Mouse (Mus musculus) hindbrain, embryonic 15.5 days (tissue): ENCODE measurements around the gene Hoxd1. TPM values are rescaled to one million over a fixed set of nuclear protein-coding genes. Genes with fewer than 3 reads are reported as not detected.

Experiments used
- ATAC-seq: fragments of 200-750 bp; cut with Nextera tagmentation; 2 replicates; pipeline ENCODE4 v1.8.0; 2017; ENCODE audit warnings: low read depth, moderate number of reproducible peaks, moderate TSS enrichment; ENCODE audit not compliant: low FRiP score
- H3K27ac ChIP-seq: fragments of 300-500 bp; sonication (generic); replicated peaks from 2 replicates; pipeline ENCODE4 v1.5.1; 2015; ENCODE audit warnings: mild to moderate bottlenecking, inconsistent platforms
- H3K27me3 ChIP-seq: fragments of 300-500 bp; sonication (generic); 2 replicates; pipeline ENCODE4 v1.6.1; 2015; ENCODE audit warnings: control low read depth, inconsistent platforms
- H3K36me3 ChIP-seq: fragments of 300-500 bp; sonication (generic); 2 replicates; pipeline ENCODE4 v1.6.1; 2015; ENCODE audit warnings: control low read depth, inconsistent platforms
- H3K4me1 ChIP-seq: fragments of 300-500 bp; sonication (generic); replicated peaks from 2 replicates; pipeline ENCODE4 v1.6.1; 2015; ENCODE audit warnings: control low read depth, inconsistent platforms
- H3K4me2 ChIP-seq: fragments of 300-500 bp; sonication (generic); 2 replicates; pipeline ENCODE4 v1.6.1; 2015; ENCODE audit warnings: moderate library complexity, mild to moderate bottlenecking, inconsistent platforms
- H3K4me3 ChIP-seq: fragments of 300-500 bp; sonication (generic); 2 replicates; pipeline ENCODE4 v1.5.1; 2015; ENCODE audit warnings: mild to moderate bottlenecking, inconsistent platforms
- H3K9ac ChIP-seq: fragments of 300-500 bp; sonication (generic); 2 replicates; pipeline ENCODE4 v1.6.1; 2015; ENCODE audit warnings: inconsistent platforms
- H3K9me3 ChIP-seq: fragments of 300-500 bp; sonication (generic); 2 replicates; pipeline ENCODE4 v1.6.1; 2016; ENCODE audit warnings: control low read depth, inconsistent platforms
- WGBS: fragments of 180-500 bp; shearing (Covaris S2); methylation state at CpG from one replicate; pipeline ENCODE4 v1.1.7; 2015; 5-methylcytosine and 5-hydroxymethylcytosine counted together
- polyA plus RNA-seq: library from polyadenylated mRNA; unstranded; fragments of >200 nt; fragmentation: Nextera tagmentation; extraction: Ambion mirVana; gene quantifications from 2 replicates; pipeline ENCODE4 v1.2.1, GENCODE M21; 2015

The Hoxd1 gene
- polyA plus RNA-seq, 1 experiment from 2014 or later: 1.2 TPM

DNA sequence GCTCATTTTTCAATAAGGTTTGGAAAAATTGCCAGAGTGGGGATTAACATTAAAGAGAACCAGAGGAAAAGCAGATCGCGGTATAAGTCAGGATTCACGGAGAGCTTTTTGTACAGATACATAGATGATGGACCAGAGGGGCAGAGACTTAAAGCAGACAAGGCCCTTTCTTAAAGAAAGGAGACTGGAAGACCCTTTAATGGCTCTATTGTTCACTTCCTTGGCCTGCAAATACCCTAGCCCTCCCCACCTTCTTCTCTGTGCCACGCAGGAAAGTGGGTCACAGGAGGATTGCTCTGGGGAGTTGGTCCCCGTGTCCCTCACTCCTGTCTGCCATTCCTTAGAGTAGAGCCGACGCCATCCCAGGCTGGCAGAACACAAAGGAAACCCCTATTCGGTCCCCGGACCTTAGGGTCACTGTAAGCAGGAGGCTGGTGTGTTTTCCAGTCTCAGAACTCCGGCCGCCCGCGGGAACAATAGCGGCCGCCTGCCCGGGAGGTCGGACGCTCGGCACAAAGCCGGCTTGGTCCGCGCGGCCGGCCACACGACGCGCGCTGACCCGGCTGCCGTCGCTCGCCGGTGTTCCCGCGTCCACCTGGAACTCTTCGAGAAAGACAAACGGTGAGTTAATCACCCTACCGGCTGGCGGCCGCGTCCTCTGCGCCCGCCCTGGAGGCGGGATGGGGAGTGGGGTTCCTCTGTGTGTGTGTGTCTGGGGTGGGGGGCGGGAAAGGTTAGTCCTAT, 10.2 kb upstream of the Hoxd1 start:
- Histone ChIP-seq H3K27ac (0 out of 2 replicates have a peak overlapping the region, but pooled peaks have one; percentile 30), H3K4me3 (peak overlapping the region; percentile 30), H3K36me3 (no peaks in the 10 kb centered on the region), H3K9me3 (no peaks in the 10 kb centered on the region), H3K4me2 (peak overlapping the region; percentile 51), H3K9ac (peak overlapping the region; percentile 22), H3K27me3 (peaks cover 42% of the 10 kb centered on the region), H3K4me1 (peaks cover 25% of the 10 kb centered on the region)
- WGBS: 2% methylated on average over 45 of the region's 45 CpGs
- ATAC-seq: peak; percentile 42; the same call in 1 of the 2 replicates

DNA sequence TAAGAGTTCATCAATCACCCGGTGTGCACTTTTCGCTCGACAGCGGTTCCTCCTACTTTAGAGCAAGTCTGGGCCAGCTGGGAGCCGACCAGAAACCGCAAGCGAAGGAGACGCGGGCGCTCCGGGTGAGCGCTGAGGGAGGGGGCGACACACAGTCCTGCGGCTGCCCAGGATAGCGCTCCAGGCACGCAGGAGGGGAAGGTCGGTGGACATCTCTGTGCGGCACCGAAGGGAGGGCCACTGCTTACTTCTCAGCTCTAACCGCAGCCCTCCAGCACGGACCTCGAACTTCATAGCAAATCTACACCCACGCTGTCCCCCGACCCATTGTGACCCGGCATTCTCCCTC, 9.6 kb upstream of the Hoxd1 start:
- Histone ChIP-seq H3K4me2 (peak overlapping the region; percentile 51), H3K27me3 (peaks cover 47% of the 10 kb centered on the region), H3K36me3 (no peaks in the 10 kb centered on the region), H3K4me3 (peak overlapping the region; percentile 30), H3K9me3 (no peaks in the 10 kb centered on the region), H3K9ac (peak overlapping the region; percentile 22), H3K27ac (peak overlapping the region; percentile 23; the same call in 1 of the 2 replicates), H3K4me1 (peaks cover 25% of the 10 kb centered on the region)
- under 1% methylated on average over 25 of the region's 25 CpGs for WGBS
- peak; percentile 9; the same call in 1 of the 2 replicates for ATAC-seq

DNA sequence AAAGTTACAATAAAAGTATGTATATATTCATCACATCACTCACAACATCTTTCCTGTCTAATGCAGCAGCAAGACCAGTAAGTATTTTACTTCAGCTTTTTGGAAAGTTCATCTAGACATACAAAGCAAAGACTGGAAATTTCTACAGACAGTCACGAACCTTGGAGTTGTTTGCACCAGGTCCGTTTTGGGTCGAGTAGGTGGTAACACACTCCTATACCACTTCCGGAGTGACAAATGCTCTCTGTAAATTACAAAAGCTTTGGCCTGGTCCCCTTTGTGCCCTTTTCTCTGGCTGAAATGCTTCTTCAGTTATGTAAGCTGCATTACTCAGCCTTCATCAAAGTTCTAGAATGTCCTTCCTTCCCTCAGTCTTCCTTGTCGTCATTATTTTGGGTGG, 9.1 kb upstream of the Hoxd1 start:
- Histone ChIP-seq H3K4me2 (no peak overlapping the region), H3K4me3 (no peak overlapping the region), H3K9ac (no peak overlapping the region), H3K9me3 (no peaks in the 10 kb centered on the region), H3K4me1 (peaks cover 25% of the 10 kb centered on the region), H3K27me3 (peaks cover 53% of the 10 kb centered on the region), H3K36me3 (no peaks in the 10 kb centered on the region), H3K27ac (no peak overlapping the region)
- no peak for ATAC-seq
- WGBS: 25% methylated on average over 5 of the region's 5 CpGs

DNA sequence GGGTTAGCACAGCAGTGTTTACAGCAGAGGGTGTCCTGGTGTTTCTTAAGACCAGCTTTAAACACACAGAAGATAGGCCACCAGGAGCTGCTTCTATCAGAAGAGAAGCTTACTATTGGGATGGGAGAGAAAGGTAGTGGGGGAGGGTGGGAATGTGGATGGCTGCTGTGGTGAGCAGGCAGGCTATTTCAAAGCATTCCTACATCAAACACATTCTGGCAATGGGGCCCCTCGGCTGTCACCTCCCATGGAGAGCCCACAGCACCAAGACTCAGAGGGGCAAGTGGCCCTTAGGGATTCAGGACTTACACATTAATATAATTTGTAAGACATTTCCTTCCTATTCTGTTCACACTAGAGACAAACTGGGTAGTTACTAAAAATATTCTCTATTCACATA, 2.6 kb upstream of the Hoxd1 start:
- no peak for ATAC-seq
- H3K4me1 ChIP-seq: peaks cover 18% of the 10 kb centered on the region
- H3K4me3 ChIP-seq: no peak overlapping the region
- 4% methylated on average over 1 of the region's 1 CpGs for WGBS
- H3K9ac ChIP-seq: no peak overlapping the region
- H3K36me3 ChIP-seq: no peaks in the 10 kb centered on the region
- H3K9me3 ChIP-seq: no peaks in the 10 kb centered on the region
- H3K27me3 ChIP-seq: peaks cover 78% of the 10 kb centered on the region
- H3K4me2 ChIP-seq: no peak overlapping the region
- no peak overlapping the region for H3K27ac ChIP-seq

DNA sequence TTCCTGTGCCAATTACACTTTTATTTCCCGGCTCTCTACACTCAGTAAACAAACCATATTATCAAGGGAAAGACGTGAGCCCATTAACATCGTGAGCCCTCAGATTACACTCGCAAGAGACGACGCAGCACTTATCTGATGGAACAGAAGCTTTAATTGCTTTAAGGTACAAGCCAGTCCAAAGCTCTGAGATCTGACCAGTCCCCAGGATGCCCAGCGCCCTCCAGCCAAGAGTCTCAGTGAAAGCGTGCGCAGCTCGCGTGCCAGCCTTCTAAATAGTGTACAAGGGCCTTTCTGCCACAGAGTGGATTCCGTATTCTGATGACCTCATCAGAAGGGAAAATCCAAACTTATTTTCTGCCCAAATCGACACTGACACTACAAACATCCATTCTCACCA, 839 bp upstream of the Hoxd1 start:
- H3K9ac ChIP-seq: no peak overlapping the region
- no peak overlapping the region for H3K27ac ChIP-seq
- no peaks in the 10 kb centered on the region for H3K36me3 ChIP-seq
- no peaks in the 10 kb centered on the region for H3K9me3 ChIP-seq
- peak overlapping the region; percentile 96 for H3K4me2 ChIP-seq
- H3K27me3 ChIP-seq: peaks cover 79% of the 10 kb centered on the region
- H3K4me3 ChIP-seq: peak overlapping the region; percentile 52
- ATAC-seq: no peak
- 8% methylated on average over 13 of the region's 13 CpGs for WGBS
- peaks cover 18% of the 10 kb centered on the region for H3K4me1 ChIP-seq

DNA sequence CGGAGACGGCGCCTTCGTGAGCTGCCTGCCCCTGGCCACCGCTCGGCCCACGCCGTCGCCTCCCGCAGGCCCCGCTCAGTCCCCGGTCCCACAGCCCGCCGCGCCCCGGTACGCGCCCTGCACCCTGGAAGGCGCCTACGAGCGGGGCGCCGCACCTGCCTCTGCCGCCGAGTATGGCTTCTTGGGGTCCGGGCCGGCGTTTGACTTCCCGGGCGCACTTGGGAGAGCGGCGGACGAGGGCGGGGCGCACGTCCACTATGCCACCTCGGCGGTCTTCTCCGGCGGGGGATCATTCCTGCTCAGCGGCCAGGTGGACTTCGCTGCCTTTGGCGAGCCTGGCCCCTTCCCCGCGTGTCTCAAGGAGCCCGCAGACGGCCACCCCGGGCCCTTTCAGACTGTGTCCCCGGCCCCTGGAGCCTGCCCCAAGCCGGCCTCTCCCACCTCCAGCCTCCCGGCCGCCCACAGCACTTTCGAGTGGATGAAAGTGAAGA, 510 bp downstream of the Hoxd1 start:
- no peaks in the 10 kb centered on the region for H3K36me3 ChIP-seq
- H3K4me1 ChIP-seq: peaks cover 18% of the 10 kb centered on the region
- peak overlapping the region; percentile 16 for H3K9ac ChIP-seq
- H3K27ac ChIP-seq: no peak overlapping the region
- ATAC-seq: no peak
- H3K4me2 ChIP-seq: peak overlapping the region; percentile 96
- under 1% methylated on average over 49 of the region's 53 CpGs for WGBS
- peaks cover 67% of the 10 kb centered on the region for H3K27me3 ChIP-seq
- no peaks in the 10 kb centered on the region for H3K9me3 ChIP-seq
- H3K4me3 ChIP-seq: peak overlapping the region; percentile 52

DNA sequence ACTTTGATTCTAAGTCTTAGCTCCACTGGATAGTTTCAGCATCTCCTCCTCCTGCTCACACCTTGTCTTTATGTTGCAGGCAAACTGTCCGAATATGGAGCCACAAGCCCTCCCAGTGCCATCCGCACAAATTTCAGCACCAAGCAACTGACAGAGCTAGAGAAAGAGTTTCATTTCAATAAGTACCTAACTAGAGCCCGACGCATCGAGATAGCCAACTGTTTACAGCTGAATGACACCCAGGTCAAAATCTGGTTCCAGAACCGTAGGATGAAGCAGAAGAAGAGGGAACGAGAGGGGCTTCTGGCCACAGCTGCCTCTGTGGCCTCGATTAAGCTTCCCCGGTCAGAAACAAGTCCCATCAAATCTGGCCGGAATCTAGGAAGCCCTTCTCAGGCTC, 1.2 kb downstream of the Hoxd1 start:
- no peak overlapping the region for H3K9ac ChIP-seq
- H3K27me3 ChIP-seq: peaks cover 63% of the 10 kb centered on the region
- H3K27ac ChIP-seq: no peak overlapping the region
- WGBS: 59% methylated on average over 10 of the region's 10 CpGs
- H3K4me3 ChIP-seq: 0 out of 2 replicates have a peak overlapping the region, but pooled peaks have one; percentile 52
- no peaks in the 10 kb centered on the region for H3K36me3 ChIP-seq
- H3K4me2 ChIP-seq: peak overlapping the region; percentile 96; the same call in 1 of the 2 replicates
- ATAC-seq: no peak
- no peaks in the 10 kb centered on the region for H3K9me3 ChIP-seq
- H3K4me1 ChIP-seq: peaks cover 18% of the 10 kb centered on the region

DNA sequence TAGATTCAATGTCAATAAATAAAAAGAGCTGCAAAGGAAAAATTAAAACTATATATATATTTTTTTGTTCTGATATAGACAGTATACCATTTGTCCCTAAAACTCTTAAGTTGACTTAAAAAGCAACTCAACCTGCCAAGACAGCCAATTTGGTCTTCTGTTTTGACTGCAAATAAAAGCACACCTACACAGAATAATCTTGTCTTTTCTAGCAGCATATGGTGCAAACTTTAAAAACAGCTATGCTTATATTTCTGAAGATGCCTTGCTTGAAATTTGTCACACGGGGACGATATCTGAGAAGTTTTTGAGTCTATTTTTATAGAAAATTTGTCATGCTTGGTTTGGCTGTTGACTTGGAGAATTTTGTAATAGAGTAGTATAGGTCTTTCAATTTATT, 11.6 kb downstream of the Hoxd1 start:
- no peaks in the 10 kb centered on the region for H3K36me3 ChIP-seq
- no peaks in the 10 kb centered on the region for H3K9me3 ChIP-seq
- 89% methylated on average over 2 of the region's 2 CpGs for WGBS
- no peak overlapping the region for H3K27ac ChIP-seq
- no peak overlapping the region for H3K4me3 ChIP-seq
- no peak for ATAC-seq
- H3K4me2 ChIP-seq: no peak overlapping the region
- no peaks in the 10 kb centered on the region for H3K4me1 ChIP-seq
- H3K27me3 ChIP-seq: 0 out of 2 replicates have a peak, but pooled peaks cover 3% of the 10 kb centered on the region
- H3K9ac ChIP-seq: no peak overlapping the region

DNA sequence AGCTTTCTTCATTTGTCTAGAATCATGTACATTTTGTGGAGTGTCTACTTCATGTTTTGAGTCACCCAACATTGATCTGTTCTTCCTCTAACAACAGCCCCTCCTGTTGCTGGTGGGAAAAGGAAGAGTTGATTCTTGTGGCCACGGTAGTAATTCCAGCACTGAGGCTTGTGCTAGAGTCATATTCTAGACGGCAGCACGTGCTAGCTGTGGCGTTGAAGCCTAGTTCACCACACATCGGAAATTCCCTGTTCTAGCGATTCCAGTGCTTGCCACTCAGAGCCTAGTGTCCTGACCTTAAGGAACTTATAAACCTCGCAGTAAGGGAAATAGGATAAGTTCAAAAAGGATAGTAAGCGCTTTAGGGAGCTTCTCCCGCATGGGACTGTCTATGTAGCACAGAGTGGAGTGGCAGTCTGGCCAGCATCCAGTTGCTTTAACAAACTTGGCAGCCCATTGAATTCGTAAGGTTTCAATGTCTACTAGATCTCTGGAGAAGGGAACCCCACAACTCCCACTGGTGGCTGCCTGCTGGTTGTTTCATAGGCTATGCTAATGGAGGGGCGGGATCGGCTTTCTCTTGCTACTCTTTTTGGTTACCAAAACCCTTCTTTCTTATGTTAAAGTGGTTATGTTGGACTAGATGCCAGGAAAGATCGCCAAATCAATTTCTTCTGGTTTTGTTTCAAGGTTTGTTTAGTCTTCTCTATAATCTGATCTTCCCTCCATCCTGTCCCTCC, 14.9 kb downstream of the Hoxd1 start:
- Histone ChIP-seq H3K36me3 (no peaks in the 10 kb centered on the region), H3K4me1 (no peaks in the 10 kb centered on the region), H3K27me3 (0 out of 2 replicates have a peak, but pooled peaks cover 3% of the 10 kb centered on the region), H3K4me3 (no peak overlapping the region), H3K9ac (no peak overlapping the region), H3K27ac (no peak overlapping the region), H3K9me3 (no peaks in the 10 kb centered on the region), H3K4me2 (no peak overlapping the region)
- 65% methylated on average over 13 of the region's 13 CpGs for WGBS
- ATAC-seq: no peak

DNA sequence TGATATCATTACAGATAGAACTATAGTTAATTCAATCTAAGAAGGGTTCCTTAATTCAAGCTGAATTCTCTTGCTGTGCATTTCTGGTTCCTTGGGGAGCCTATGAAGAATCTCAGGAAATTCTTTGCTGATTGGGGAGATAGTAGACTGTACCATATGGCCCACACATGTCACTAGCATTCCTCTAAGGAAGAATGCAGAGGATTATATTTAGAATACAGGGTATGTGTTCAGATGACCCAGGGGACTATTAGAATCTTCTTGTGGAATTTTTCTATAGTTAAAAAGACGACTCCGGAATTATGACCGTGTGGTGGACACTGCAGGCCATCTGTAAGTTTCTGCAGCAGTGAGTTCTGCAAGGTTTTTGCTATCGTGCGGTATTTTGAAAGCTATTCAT, 18.6 kb downstream of the Hoxd1 start:
- H3K4me1 ChIP-seq: no peaks in the 10 kb centered on the region
- H3K4me2 ChIP-seq: no peak overlapping the region
- H3K27ac ChIP-seq: no peak overlapping the region
- no peaks in the 10 kb centered on the region for H3K9me3 ChIP-seq
- 81% methylated on average over 5 of the region's 5 CpGs for WGBS
- H3K9ac ChIP-seq: no peak overlapping the region
- ATAC-seq: no peak
- H3K27me3 ChIP-seq: 0 out of 2 replicates have a peak, but pooled peaks cover 3% of the 10 kb centered on the region
- no peaks in the 10 kb centered on the region for H3K36me3 ChIP-seq
- H3K4me3 ChIP-seq: no peak overlapping the region

DNA sequence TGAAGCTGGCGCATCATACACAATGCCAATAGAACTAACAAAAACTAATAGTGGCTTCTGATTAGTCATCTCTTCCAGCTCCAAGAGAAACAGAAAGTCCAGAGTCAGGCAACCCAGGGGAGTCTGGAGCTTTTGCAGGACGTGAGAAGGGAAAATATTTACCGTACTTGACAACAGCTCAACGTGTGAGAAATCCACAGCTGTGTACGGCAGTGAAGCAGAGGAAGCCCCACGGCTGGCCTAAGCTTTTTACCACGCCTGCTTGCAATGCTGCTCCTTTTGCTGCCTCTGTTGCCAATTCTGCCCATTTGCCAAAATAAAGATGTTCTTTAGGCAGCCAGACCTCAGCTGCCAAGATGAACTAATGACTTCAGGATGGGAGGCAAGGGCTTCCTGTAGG, 32.8 kb downstream of the Hoxd1 start:
- H3K4me1 ChIP-seq: no peaks in the 10 kb centered on the region
- H3K4me3 ChIP-seq: no peak overlapping the region
- H3K27me3 ChIP-seq: no peaks in the 10 kb centered on the region
- no peak overlapping the region for H3K9ac ChIP-seq
- ATAC-seq: no peak
- no peak overlapping the region for H3K4me2 ChIP-seq
- no peaks in the 10 kb centered on the region for H3K36me3 ChIP-seq
- H3K9me3 ChIP-seq: no peaks in the 10 kb centered on the region
- 52% methylated on average over 7 of the region's 7 CpGs for WGBS
- H3K27ac ChIP-seq: no peak overlapping the region

DNA sequence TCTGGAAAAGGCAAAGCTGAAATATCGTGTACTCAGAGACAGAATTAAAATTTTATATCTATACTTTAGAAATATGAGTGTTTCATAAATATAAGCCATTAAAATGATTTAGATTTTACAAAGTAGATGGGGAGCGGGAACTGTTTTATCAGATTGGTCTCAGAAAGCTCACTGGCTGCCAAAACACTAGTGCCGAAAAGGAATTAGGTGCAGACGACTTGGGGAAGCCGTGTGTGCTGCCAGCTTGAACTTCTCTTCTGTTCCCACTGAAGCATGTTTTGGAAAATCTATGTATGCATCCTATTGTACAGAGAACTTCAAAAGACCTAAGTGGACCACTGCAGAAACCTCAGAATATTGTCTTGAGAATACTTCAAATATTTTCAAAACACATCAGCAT, 45.7 kb downstream of the Hoxd1 start:
- H3K4me2 ChIP-seq: no peak overlapping the region
- 85% methylated on average over 5 of the region's 5 CpGs for WGBS
- no peak for ATAC-seq
- H3K4me1 ChIP-seq: no peaks in the 10 kb centered on the region
- no peak overlapping the region for H3K27ac ChIP-seq
- H3K9me3 ChIP-seq: no peaks in the 10 kb centered on the region
- H3K36me3 ChIP-seq: no peaks in the 10 kb centered on the region
- no peak overlapping the region for H3K9ac ChIP-seq
- H3K4me3 ChIP-seq: no peak overlapping the region
- no peaks in the 10 kb centered on the region for H3K27me3 ChIP-seq
